Mouse (Mus musculus) embryonic facial prominence, embryonic 11.5 days (tissue): ENCODE measurements at regions not wholly inside any gene's neighbourhood (a gene's known extent, or its start where the extent isn't known, plus 50 kb on each side); places are given as distances from the start of the nearest gene placed in this dataset.

Experiments
- ATAC-seq: fragments of 200-750 bp; cut with Nextera tagmentation; replicated peaks from 2 replicates; pipeline ENCODE4 v1.8.0; 2017; ENCODE audit warnings: low read depth; ENCODE audit not compliant: insufficient number of reproducible peaks, low FRiP score, low TSS enrichment
- DNase-seq: peaks from one replicate; pipeline ENCODE4 v3.0.0-alpha.2; 2015; ENCODE audit warnings: low spot score
- H3K27ac ChIP-seq: fragments of 300-500 bp; sonication (generic); replicated peaks from 2 replicates; pipeline ENCODE4 v1.5.1; 2014; ENCODE audit warnings: mild to moderate bottlenecking, low read depth, low read length, control low read depth
- H3K27me3 ChIP-seq: fragments of 300-500 bp; sonication (generic); 2 replicates; pipeline ENCODE4 v1.6.1; 2014; ENCODE audit warnings: mild to moderate bottlenecking, low read length, moderate library complexity, mixed read lengths; ENCODE audit not compliant: control insufficient read depth, insufficient read depth
- H3K36me3 ChIP-seq: fragments of 300-500 bp; sonication (generic); replicated peaks from 2 replicates; pipeline ENCODE4 v1.6.1; 2014; ENCODE audit warnings: low read depth, mild to moderate bottlenecking, low read length, moderate library complexity, mixed read lengths; ENCODE audit not compliant: control insufficient read depth, insufficient read depth
- H3K4me1 ChIP-seq: fragments of 300-500 bp; sonication (generic); 2 replicates; pipeline ENCODE4 v1.6.1; 2014; ENCODE audit warnings: low read length, mixed read lengths; ENCODE audit not compliant: control insufficient read depth, insufficient read depth
- H3K4me2 ChIP-seq: fragments of 300-500 bp; sonication (generic); 2 replicates; pipeline ENCODE4 v1.6.1; 2014; ENCODE audit warnings: low read depth, mild to moderate bottlenecking, control low read depth, low read length, moderate library complexity
- H3K4me3 ChIP-seq: fragments of 300-500 bp; sonication (generic); 2 replicates; pipeline ENCODE4 v1.5.1; 2014; ENCODE audit warnings: low read depth, low read length, control low read depth
- H3K9ac ChIP-seq: fragments of 300-500 bp; sonication (generic); replicated peaks from 2 replicates; pipeline ENCODE4 v1.6.1; 2014; ENCODE audit warnings: mild to moderate bottlenecking, control low read depth, low read length
- H3K9me3 ChIP-seq: fragments of 300-500 bp; sonication (generic); replicated peaks from 2 replicates; pipeline ENCODE4 v1.6.1; 2016; ENCODE audit warnings: mild to moderate bottlenecking, low read length, inconsistent platforms, mixed read lengths; ENCODE audit not compliant: control insufficient read depth
- WGBS: fragments of 180-500 bp; shearing (Covaris S2); extraction: QIAGEN DNeasy Blood & Tissue Kit; methylation state at CpG from one replicate; pipeline ENCODE4 v1.1.7; 2014; 5-methylcytosine and 5-hydroxymethylcytosine counted together

GRCm38 (mm10) chr13:112237377-112237776, 50.9 kb upstream of the Ankrd55 start:
- H3K36me3 ChIP-seq = no peaks in the 10 kb centered on the region
- no peak overlapping the region for H3K4me3 ChIP-seq
- no peak overlapping the region for H3K9ac ChIP-seq
- no peaks in the 10 kb centered on the region for H3K27me3 ChIP-seq
- no peaks in the 10 kb centered on the region for H3K4me1 ChIP-seq
- DNase-seq (no peak), ATAC-seq (no peak)
- no peaks in the 10 kb centered on the region for H3K9me3 ChIP-seq
- H3K27ac ChIP-seq = no peak overlapping the region
- WGBS = 71% methylated on average over 5 of the region's 5 CpGs
- H3K4me2 ChIP-seq = no peak overlapping the region

- H3K27ac ChIP-seq = no peak overlapping the region
- WGBS = 56% methylated on average over 4 of the region's 4 CpGs
- H3K27me3 ChIP-seq = no peaks in the 10 kb centered on the region
- no peaks in the 10 kb centered on the region for H3K9me3 ChIP-seq
- H3K4me1 ChIP-seq = no peaks in the 10 kb centered on the region
- H3K4me2 ChIP-seq = no peak overlapping the region
- no peak overlapping the region for H3K4me3 ChIP-seq
- DNase-seq = no peak
- 0 out of 2 replicates have a peak, but pooled peaks have one; percentile 29 for ATAC-seq
- H3K9ac ChIP-seq = no peak overlapping the region
- no peaks in the 10 kb centered on the region for H3K36me3 ChIP-seq
Observed at GRCm38 (mm10) chr13:112237917-112238316, 50.3 kb upstream of the Ankrd55 start.
